9 mouse cellular contexts compared by ENCODE assay signal in the genomic region with DNA sequence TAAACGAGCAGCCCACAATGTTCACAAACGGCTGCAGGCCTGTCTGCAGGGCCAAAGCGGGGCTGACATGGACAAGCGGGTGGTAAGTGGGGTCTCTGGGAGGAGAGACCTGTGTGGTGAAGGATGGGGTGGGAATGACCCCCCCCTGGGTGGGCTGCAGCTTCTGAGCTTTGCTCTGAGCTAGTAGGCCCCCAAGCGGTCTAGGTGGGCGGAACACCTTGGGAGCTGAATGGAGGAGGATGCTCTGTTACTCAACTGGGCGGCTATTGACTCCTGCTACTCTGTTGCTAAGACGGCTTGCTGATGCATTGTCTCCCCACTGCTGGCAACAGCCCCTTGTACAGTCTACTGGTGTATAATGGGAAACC. TPM values are rescaled to one million over a fixed set of nuclear protein-coding genes. Genes with fewer than 3 reads are reported as not detected.
DNase-seq lines count a peak whose midpoint lies in the region; ATAC-seq lines count a peak whose summit lies in the region.
"Had no signal": no experiment of that assay in that cellular context is flagged by ENCODE, and none has a peak within 500 bp of the region (broad histone marks: within the 10 kb centered on the region; RNA-seq: fewer than 3 reads in every experiment).

No protein-coding gene starts in this region.

- peaks cover 12% of the 10 kb centered on the region for H3K36me3 ChIP-seq in heart, embryonic 11.5 days (ENCODE audit: control insufficient read depth, insufficient read depth, low read length)
- no peaks in the 10 kb centered on the region for H3K36me3 ChIP-seq in midbrain, embryonic 11.5 days (ENCODE audit: control insufficient read depth, insufficient read depth, low read length)
- no peaks in the 10 kb centered on the region for H3K36me3 ChIP-seq in midbrain, embryonic 15.5 days (replicated peaks)
- H3K36me3 ChIP-seq in hindbrain, embryonic 13.5 days = no peaks in the 10 kb centered on the region
- H3K36me3 ChIP-seq in midbrain, embryonic 13.5 days = no peaks in the 10 kb centered on the region

- no peak overlapping the region for H3K9ac ChIP-seq in heart, embryonic 11.5 days (ENCODE audit: low read depth, low read length)
- peak overlapping the region; percentile 14; the same call in 1 of the 2 replicates for H3K9ac ChIP-seq in midbrain, embryonic 11.5 days (ENCODE audit: low read length)
- H3K9ac ChIP-seq in midbrain, embryonic 15.5 days = no peak overlapping the region
- peak overlapping the region; percentile 24; the same call in 1 of the 2 replicates for H3K9ac ChIP-seq in hindbrain, embryonic 13.5 days
- peak overlapping the region; percentile 33; the same call in 1 of the 2 replicates for H3K9ac ChIP-seq in midbrain, embryonic 13.5 days (replicated peaks)

- no peak for ATAC-seq in heart, embryonic 11.5 days (replicated peaks; ENCODE audit: insufficient number of reproducible peaks, low FRiP score, low TSS enrichment)
- 0 out of 2 replicates have a peak, but pooled peaks have one; percentile 7 for ATAC-seq in midbrain, embryonic 11.5 days (ENCODE audit: low FRiP score)
- no peak for ATAC-seq in midbrain, embryonic 15.5 days (replicated peaks)
- ATAC-seq in hindbrain, embryonic 13.5 days (ENCODE audit: low FRiP score) = no peak
- no peak for ATAC-seq in midbrain, embryonic 13.5 days

- H3K27ac ChIP-seq in heart, embryonic 11.5 days (ENCODE audit: low read depth, low read length) = no peak overlapping the region
- no peak overlapping the region for H3K27ac ChIP-seq in midbrain, embryonic 11.5 days (ENCODE audit: low read depth, low read length)
- no peak overlapping the region for H3K27ac ChIP-seq in midbrain, embryonic 15.5 days
- no peak overlapping the region for H3K27ac ChIP-seq in hindbrain, embryonic 13.5 days
- no peak overlapping the region for H3K27ac ChIP-seq in midbrain, embryonic 13.5 days

- H3K4me3 ChIP-seq in heart, embryonic 11.5 days (ENCODE audit: low read depth, low read length) = peak overlapping the region; percentile 81
- H3K4me3 ChIP-seq in midbrain, embryonic 11.5 days (ENCODE audit: low read depth, low read length) = no peak overlapping the region
- H3K4me3 ChIP-seq in midbrain, embryonic 15.5 days = no peak overlapping the region
- no peak overlapping the region for H3K4me3 ChIP-seq in hindbrain, embryonic 13.5 days
- H3K4me3 ChIP-seq in midbrain, embryonic 13.5 days (replicated peaks) = no peak overlapping the region

- intact Hi-C loops in heart, postnatal 36 days (cut with DNase I) = loop anchor here (5.0 kb wide), 1 partner anchor 41 kb away; no protein-coding TSS in a partner anchor

- H3K4me2 ChIP-seq in heart, embryonic 11.5 days = peak overlapping the region; percentile 92
- no peak overlapping the region for H3K4me2 ChIP-seq in midbrain, embryonic 11.5 days
- no peak overlapping the region for H3K4me2 ChIP-seq in midbrain, embryonic 15.5 days
- 0 out of 2 replicates have a peak overlapping the region, but pooled peaks have one; percentile 90 for H3K4me2 ChIP-seq in hindbrain, embryonic 13.5 days
- H3K4me2 ChIP-seq in midbrain, embryonic 13.5 days (replicated peaks) = no peak overlapping the region

- H3K27me3 ChIP-seq in heart, embryonic 11.5 days (ENCODE audit: control insufficient read depth, insufficient read depth, low read length) = no peaks in the 10 kb centered on the region
- H3K27me3 ChIP-seq in midbrain, embryonic 11.5 days (ENCODE audit: control insufficient read depth, insufficient read depth, low read length) = peaks cover 9% of the 10 kb centered on the region
- H3K27me3 ChIP-seq in midbrain, embryonic 15.5 days (replicated peaks) = peaks cover 28% of the 10 kb centered on the region
- peaks cover 37% of the 10 kb centered on the region for H3K27me3 ChIP-seq in hindbrain, embryonic 13.5 days
- H3K27me3 ChIP-seq in midbrain, embryonic 13.5 days = peaks cover 39% of the 10 kb centered on the region

- 51% methylated on average over 8 of the region's 8 CpGs for WGBS in heart, embryonic 11.5 days (ENCODE audit: insufficient replicate concordance)
- WGBS in midbrain, embryonic 11.5 days = 47% methylated on average over 8 of the region's 8 CpGs
- 46% methylated on average over 8 of the region's 8 CpGs for WGBS in midbrain, embryonic 15.5 days
- WGBS in hindbrain, embryonic 13.5 days = 39% methylated on average over 8 of the region's 8 CpGs
- 36% methylated on average over 8 of the region's 8 CpGs for WGBS in midbrain, embryonic 13.5 days

- H3K9me3 ChIP-seq in heart, embryonic 11.5 days (replicated peaks; ENCODE audit: control insufficient read depth, low read length) = no peaks in the 10 kb centered on the region
- H3K9me3 ChIP-seq in midbrain, embryonic 11.5 days (ENCODE audit: control insufficient read depth, low read length) = no peaks in the 10 kb centered on the region
- H3K9me3 ChIP-seq in midbrain, embryonic 15.5 days = no peaks in the 10 kb centered on the region
- no peaks in the 10 kb centered on the region for H3K9me3 ChIP-seq in hindbrain, embryonic 13.5 days
- H3K9me3 ChIP-seq in midbrain, embryonic 13.5 days = no peaks in the 10 kb centered on the region

- no peak for DNase-seq in heart, postnatal 36 days
- DNase-seq in midbrain, embryonic 11.5 days (ENCODE audit: low spot score, missing footprints) = no peak
- DNase-seq in urinary bladder, postnatal 14 days (ENCODE audit: low spot score) = no peak
- no peak for DNase-seq in right cerebral cortex, adult 18-20 months
- DNase-seq: thymus, adult 18-20 months had no signal

- peaks cover 38% of the 10 kb centered on the region for H3K4me1 ChIP-seq in heart, embryonic 11.5 days (ENCODE audit: control insufficient read depth, insufficient read depth, low read length)
- H3K4me1 ChIP-seq in midbrain, embryonic 11.5 days (ENCODE audit: control insufficient read depth, insufficient read depth, low read length) = peaks cover 17% of the 10 kb centered on the region
- H3K4me1 ChIP-seq in midbrain, embryonic 15.5 days = peaks cover 18% of the 10 kb centered on the region
- H3K4me1 ChIP-seq in hindbrain, embryonic 13.5 days (replicated peaks) = peaks cover 15% of the 10 kb centered on the region
- H3K4me1 ChIP-seq in midbrain, embryonic 13.5 days (replicated peaks) = peaks cover 17% of the 10 kb centered on the region

RNA-seq across cellular contexts. Expression of gene Sh3bp1, which starts 1.8 kb away (rescaled TPM):
- 25.0 and 29.3 TPM in 2 replicates for polyA plus RNA-seq in heart, embryonic 11.5 days (2014; fragmentation: Nextera tagmentation; extraction: Ambion mirVana)
- 1 to 10 TPM; 5.8 to 6.5 TPM for total RNA-seq in heart, postnatal 36 days (2021)
- polyA plus RNA-seq in midbrain, embryonic 11.5 days (2014; fragmentation: Nextera tagmentation; extraction: Ambion mirVana) = 9.1 and 10.3 TPM in 2 replicates
- 3.6 and 4.2 TPM in 2 replicates for polyA plus RNA-seq in midbrain, embryonic 15.5 days (2015; fragmentation: Nextera tagmentation; extraction: Ambion mirVana)
- 3.8 and 4.5 TPM in 2 replicates for polyA plus RNA-seq in hindbrain, embryonic 13.5 days (2015; fragmentation: Nextera tagmentation; extraction: Ambion mirVana)
- polyA plus RNA-seq in midbrain, embryonic 13.5 days (2015; fragmentation: Nextera tagmentation; extraction: Ambion mirVana) = 2.5 and 4.9 TPM in 2 replicates

RNA-seq across cellular contexts. Expression of gene Gm49510, which starts 1.9 kb away (rescaled TPM):
- 0.23 and 0.47 TPM in 2 replicates for polyA plus RNA-seq in heart, embryonic 11.5 days (2014; fragmentation: Nextera tagmentation; extraction: Ambion mirVana)
- total RNA-seq in heart, postnatal 36 days (2021) = not detected
- polyA plus RNA-seq in midbrain, embryonic 11.5 days (2014; fragmentation: Nextera tagmentation; extraction: Ambion mirVana) = 0.11 TPM in 1 of 2 replicates, not detected in the other
- polyA plus RNA-seq in midbrain, embryonic 15.5 days (2015; fragmentation: Nextera tagmentation; extraction: Ambion mirVana) = not detected in 2 replicates
- polyA plus RNA-seq in hindbrain, embryonic 13.5 days (2015; fragmentation: Nextera tagmentation; extraction: Ambion mirVana) = not detected in 2 replicates
- polyA plus RNA-seq in midbrain, embryonic 13.5 days (2015; fragmentation: Nextera tagmentation; extraction: Ambion mirVana) = 0.12 TPM in 1 of 2 replicates, not detected in the other

RNA-seq across cellular contexts. Expression of gene Pdxp, which starts 12.3 kb away (rescaled TPM):
- polyA plus RNA-seq in heart, embryonic 11.5 days (2014; fragmentation: Nextera tagmentation; extraction: Ambion mirVana) = 24.3 and 25.7 TPM in 2 replicates
- under 1 TPM; 0.60 to 0.78 TPM for total RNA-seq in heart, postnatal 36 days (2021)
- polyA plus RNA-seq in midbrain, embryonic 11.5 days (2014; fragmentation: Nextera tagmentation; extraction: Ambion mirVana) = 32.6 and 33.8 TPM in 2 replicates
- polyA plus RNA-seq in midbrain, embryonic 15.5 days (2015; fragmentation: Nextera tagmentation; extraction: Ambion mirVana) = 112 and 125 TPM in 2 replicates
- 62.7 and 64.3 TPM in 2 replicates for polyA plus RNA-seq in hindbrain, embryonic 13.5 days (2015; fragmentation: Nextera tagmentation; extraction: Ambion mirVana)
- polyA plus RNA-seq in midbrain, embryonic 13.5 days (2015; fragmentation: Nextera tagmentation; extraction: Ambion mirVana) = 55.8 and 63.2 TPM in 2 replicates

RNA-seq across cellular contexts. Expression of gene Gga1, which starts 24.4 kb away (rescaled TPM):
- polyA plus RNA-seq in heart, embryonic 11.5 days (2014; fragmentation: Nextera tagmentation; extraction: Ambion mirVana) = 29.3 and 31.7 TPM in 2 replicates
- 10 to 100 TPM; 40.3 to 43.2 TPM for total RNA-seq in heart, postnatal 36 days (2021)
- 20.5 and 25.7 TPM in 2 replicates for polyA plus RNA-seq in midbrain, embryonic 11.5 days (2014; fragmentation: Nextera tagmentation; extraction: Ambion mirVana)
- polyA plus RNA-seq in midbrain, embryonic 15.5 days (2015; fragmentation: Nextera tagmentation; extraction: Ambion mirVana) = 50.7 and 50.8 TPM in 2 replicates
- polyA plus RNA-seq in hindbrain, embryonic 13.5 days (2015; fragmentation: Nextera tagmentation; extraction: Ambion mirVana) = 49.9 and 50.6 TPM in 2 replicates
- 47.8 and 49.2 TPM in 2 replicates for polyA plus RNA-seq in midbrain, embryonic 13.5 days (2015; fragmentation: Nextera tagmentation; extraction: Ambion mirVana)

RNA-seq across cellular contexts. Expression of gene Lgals1, which starts 25.1 kb away (rescaled TPM):
- polyA plus RNA-seq in heart, embryonic 11.5 days (2014; fragmentation: Nextera tagmentation; extraction: Ambion mirVana) = 541 and 566 TPM in 2 replicates
- 100 to 1,000 TPM; 180 to 208 TPM for total RNA-seq in heart, postnatal 36 days (2021)
- 360 and 382 TPM in 2 replicates for polyA plus RNA-seq in midbrain, embryonic 11.5 days (2014; fragmentation: Nextera tagmentation; extraction: Ambion mirVana)
- polyA plus RNA-seq in midbrain, embryonic 15.5 days (2015; fragmentation: Nextera tagmentation; extraction: Ambion mirVana) = 80.4 and 93.5 TPM in 2 replicates
- 193 and 202 TPM in 2 replicates for polyA plus RNA-seq in hindbrain, embryonic 13.5 days (2015; fragmentation: Nextera tagmentation; extraction: Ambion mirVana)
- polyA plus RNA-seq in midbrain, embryonic 13.5 days (2015; fragmentation: Nextera tagmentation; extraction: Ambion mirVana) = 109 and 125 TPM in 2 replicates

Comparison
In these comparisons a context has a peak if more than half of its experiments do, and no peak if none do; other contexts are left out.
1. H3K9ac ChIP-seq: peak in midbrain, embryonic 11.5 days (single experiment), hindbrain, embryonic 13.5 days (single experiment) and midbrain, embryonic 13.5 days (single experiment); none in heart, embryonic 11.5 days (single experiment) and midbrain, embryonic 15.5 days (single experiment).
2. H3K4me2 ChIP-seq: peak in heart, embryonic 11.5 days (single experiment) and hindbrain, embryonic 13.5 days (single experiment); none in midbrain, embryonic 11.5 days (single experiment), midbrain, embryonic 15.5 days (single experiment) and midbrain, embryonic 13.5 days (single experiment).